Mouse (Mus musculus): ENCODE data around the gene Vmn1r148. TPM values are rescaled to one million over a fixed set of nuclear protein-coding genes. Genes with fewer than 3 reads are reported as not detected.
"Not testable (repeated sequence)": the region's sequence is repeated elsewhere in the genome, so short reads cannot be mapped to it uniquely, and the experiment has no call there.

Gene Vmn1r148
- total RNA-seq (2014; fragmentation: Nextera tagmentation) (not detected in 2 replicates), total RNA-seq (2017) (not detected in 2 replicates)

- ATAC-seq (replicated peaks; ENCODE audit: poor library complexity, severe bottlenecking) = not testable (repeated sequence)
These were observed at the start of gene Vmn1r148 for GRCm38 (mm10) chr7:22413283-22413682. Gene Vmn1r148, plus strand, starts transcription at chr7:22413583.

- not testable (repeated sequence) for ATAC-seq (replicated peaks; ENCODE audit: poor library complexity, severe bottlenecking)
These were observed 42.4 kb upstream of the Vmn1r148 start, which contains the start of gene Gm8660 for GRCm38 (mm10) chr7:22370939-22371338. Gene Gm8660, minus strand, starts transcription at chr7:22371039.

GRCm38 (mm10) chr7:22438129-22438528, 24.7 kb downstream of the Vmn1r148 start, which contains the start of gene Vmn1r149:
Gene Vmn1r149, minus strand, starts transcription at chr7:22438229.
- not testable (repeated sequence) for ATAC-seq (replicated peaks; ENCODE audit: poor library complexity, severe bottlenecking)

- ATAC-seq (replicated peaks; ENCODE audit: poor library complexity, severe bottlenecking) = not testable (repeated sequence)
These were observed 50.6 kb downstream of the Vmn1r148 start, which contains the start of gene Gm10665 for GRCm38 (mm10) chr7:22463975-22464374. Gene Gm10665, minus strand, starts transcription at chr7:22464075.

Other genes with a start within 250 kb of the Vmn1r148 start
- not detected in 2 replicates for gene Vmn1r142, start 249.5 kb upstream of the Vmn1r148 start, total RNA-seq (2014; fragmentation: Nextera tagmentation)
- gene Vmn1r142, start 249.5 kb upstream of the Vmn1r148 start, total RNA-seq (2017) = not detected in 2 replicates
- not detected in 2 replicates for gene Vmn1r143, start 224.2 kb upstream of the Vmn1r148 start, total RNA-seq (2014; fragmentation: Nextera tagmentation)
- gene Vmn1r143, start 224.2 kb upstream of the Vmn1r148 start, total RNA-seq (2017) = not detected in 2 replicates
- gene Gm8653, start 212.3 kb upstream of the Vmn1r148 start, total RNA-seq (2014; fragmentation: Nextera tagmentation) = not detected in 2 replicates
- not detected in 2 replicates for gene Gm8653, start 212.3 kb upstream of the Vmn1r148 start, total RNA-seq (2017)
- gene Gm8453, start 184.1 kb upstream of the Vmn1r148 start, total RNA-seq (2014; fragmentation: Nextera tagmentation) = not detected in 2 replicates
- not detected in 2 replicates for gene Gm8453, start 184.1 kb upstream of the Vmn1r148 start, total RNA-seq (2017)
- gene Gm4187, start 83.9 kb upstream of the Vmn1r148 start, total RNA-seq (2014; fragmentation: Nextera tagmentation) = not detected in 2 replicates
- gene Gm4187, start 83.9 kb upstream of the Vmn1r148 start, total RNA-seq (2017) = not detected in 2 replicates
- not detected in 2 replicates for gene Gm8660, start 42.5 kb upstream of the Vmn1r148 start, total RNA-seq (2014; fragmentation: Nextera tagmentation)
- gene Gm8660, start 42.5 kb upstream of the Vmn1r148 start, total RNA-seq (2017) = not detected in 2 replicates
- not detected in 2 replicates for gene Vmn1r149, start 24.6 kb downstream of the Vmn1r148 start, total RNA-seq (2014; fragmentation: Nextera tagmentation)
- not detected in 2 replicates for gene Vmn1r149, start 24.6 kb downstream of the Vmn1r148 start, total RNA-seq (2017)
- gene Gm10665, start 50.5 kb downstream of the Vmn1r148 start, total RNA-seq (2014; fragmentation: Nextera tagmentation) = not detected in 2 replicates
- not detected in 2 replicates for gene Gm10665, start 50.5 kb downstream of the Vmn1r148 start, total RNA-seq (2017)
- not detected in 2 replicates for gene Vmn1r151, start 86.1 kb downstream of the Vmn1r148 start, total RNA-seq (2014; fragmentation: Nextera tagmentation)
- gene Vmn1r151, start 86.1 kb downstream of the Vmn1r148 start, total RNA-seq (2017) = not detected in 2 replicates
- not detected in 2 replicates for gene Vmn1r152, start 109.4 kb downstream of the Vmn1r148 start, total RNA-seq (2014; fragmentation: Nextera tagmentation)
- not detected in 2 replicates for gene Vmn1r152, start 109.4 kb downstream of the Vmn1r148 start, total RNA-seq (2017)
- gene Gm8677, start 121.3 kb downstream of the Vmn1r148 start, total RNA-seq (2014; fragmentation: Nextera tagmentation) = not detected in 2 replicates
- gene Gm8677, start 121.3 kb downstream of the Vmn1r148 start, total RNA-seq (2017) = not detected in 2 replicates
- not detected in 2 replicates for gene Gm4201, start 151.8 kb downstream of the Vmn1r148 start, total RNA-seq (2014; fragmentation: Nextera tagmentation)
- gene Gm4201, start 151.8 kb downstream of the Vmn1r148 start, total RNA-seq (2017) = not detected in 2 replicates
- gene Gm4565, start 174.5 kb downstream of the Vmn1r148 start, total RNA-seq (2014; fragmentation: Nextera tagmentation) = not detected in 2 replicates
- not detected in 2 replicates for gene Gm4565, start 174.5 kb downstream of the Vmn1r148 start, total RNA-seq (2017)
- gene Vmn1r155, start 244.4 kb downstream of the Vmn1r148 start, total RNA-seq (2014; fragmentation: Nextera tagmentation) = not detected in 2 replicates
- not detected in 2 replicates for gene Vmn1r155, start 244.4 kb downstream of the Vmn1r148 start, total RNA-seq (2017)

All from granulocyte monocyte progenitor cell, adult 5-6 weeks (primary cell).